Mouse (Mus musculus) limb, embryonic 13.5 days (tissue): Measurements from ENCODE around the gene Olfr372. TPM values are rescaled to one million over a fixed set of nuclear protein-coding genes. Genes with fewer than 3 reads are reported as not detected.
"Not testable (repeated sequence)": the region's sequence is repeated elsewhere in the genome, so short reads cannot be mapped to it uniquely, and the experiment has no call there.

Experiments used
- ATAC-seq: fragments of 200-750 bp; cut with Nextera tagmentation; 2 replicates; pipeline ENCODE4 v1.8.0; 2017; ENCODE audit warnings: low read depth, moderate number of reproducible peaks, moderate TSS enrichment; ENCODE audit not compliant: low FRiP score
- H3K27ac ChIP-seq: fragments of 300-500 bp; sonication (generic); 2 replicates; pipeline ENCODE4 v1.5.1; 2015; ENCODE audit warnings: inconsistent platforms, mild to moderate bottlenecking, moderate library complexity
- H3K27me3 ChIP-seq: fragments of 300-500 bp; sonication (generic); 2 replicates; pipeline ENCODE4 v1.6.1; 2015; ENCODE audit warnings: mild to moderate bottlenecking, inconsistent platforms
- H3K36me3 ChIP-seq: fragments of 300-500 bp; sonication (generic); 2 replicates; pipeline ENCODE4 v1.6.1; 2015; ENCODE audit warnings: inconsistent platforms, mild to moderate bottlenecking, moderate library complexity
- H3K4me1 ChIP-seq: fragments of 300-500 bp; sonication (generic); 2 replicates; pipeline ENCODE4 v1.6.1; 2015; ENCODE audit warnings: inconsistent platforms
- H3K4me2 ChIP-seq: fragments of 300-500 bp; sonication (generic); replicated peaks from 2 replicates; pipeline ENCODE4 v1.6.1; 2015; ENCODE audit warnings: inconsistent platforms, mild to moderate bottlenecking, moderate library complexity
- H3K4me3 ChIP-seq: fragments of 300-500 bp; sonication (generic); 2 replicates; pipeline ENCODE4 v1.5.1; 2015; ENCODE audit warnings: moderate library complexity, mild to moderate bottlenecking, inconsistent platforms
- H3K9ac ChIP-seq: fragments of 300-500 bp; sonication (generic); 2 replicates; pipeline ENCODE4 v1.6.1; 2015; ENCODE audit warnings: mild to moderate bottlenecking, inconsistent platforms
- H3K9me3 ChIP-seq: fragments of 300-500 bp; sonication (generic); 2 replicates; pipeline ENCODE4 v1.6.1; 2016; ENCODE audit warnings: inconsistent platforms
- WGBS: fragments of 180-500 bp; shearing (Covaris S2); methylation state at CpG from one replicate; pipeline ENCODE4 v1.1.7; 2015; 5-methylcytosine and 5-hydroxymethylcytosine counted together
- polyA plus RNA-seq: library from polyadenylated mRNA; unstranded; fragments of >200 nt; fragmentation: Nextera tagmentation; extraction: Ambion mirVana; gene quantifications from 2 replicates; pipeline ENCODE4 v1.2.1, GENCODE M21; 2015

Olfr372 gene
- not detected in 2 replicates for polyA plus RNA-seq

DNA sequence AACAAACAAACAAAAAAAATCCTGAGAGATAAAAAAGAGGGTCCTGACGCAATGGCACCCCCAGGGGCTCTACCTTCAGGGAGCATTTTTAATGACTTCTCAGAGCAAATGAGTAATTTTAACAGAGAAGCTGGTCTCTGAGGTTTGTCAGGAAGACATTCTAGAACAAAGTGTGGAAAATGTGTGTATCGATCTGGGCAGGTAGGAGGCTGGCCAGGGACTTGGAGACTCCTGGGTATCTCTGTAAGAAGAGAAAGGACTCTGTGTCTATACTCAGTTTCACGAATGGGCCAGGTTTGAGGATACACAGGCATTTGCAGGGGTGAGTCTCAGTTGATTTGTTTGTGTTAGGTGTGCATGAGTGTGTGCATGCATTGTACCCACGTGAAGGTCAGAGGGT, at the start of gene Olfr372:
Olfr372 (plus strand) TSS at position 301 of the 400 bp plus-strand sequence.
- ATAC-seq, H3K4me2 ChIP-seq, H3K4me3 ChIP-seq, H3K4me1 ChIP-seq, H3K36me3 ChIP-seq, H3K9ac ChIP-seq, H3K27ac ChIP-seq, H3K9me3 ChIP-seq, H3K27me3 ChIP-seq: not testable (repeated sequence)
- 73% methylated on average over 4 of the region's 4 CpGs for WGBS

DNA sequence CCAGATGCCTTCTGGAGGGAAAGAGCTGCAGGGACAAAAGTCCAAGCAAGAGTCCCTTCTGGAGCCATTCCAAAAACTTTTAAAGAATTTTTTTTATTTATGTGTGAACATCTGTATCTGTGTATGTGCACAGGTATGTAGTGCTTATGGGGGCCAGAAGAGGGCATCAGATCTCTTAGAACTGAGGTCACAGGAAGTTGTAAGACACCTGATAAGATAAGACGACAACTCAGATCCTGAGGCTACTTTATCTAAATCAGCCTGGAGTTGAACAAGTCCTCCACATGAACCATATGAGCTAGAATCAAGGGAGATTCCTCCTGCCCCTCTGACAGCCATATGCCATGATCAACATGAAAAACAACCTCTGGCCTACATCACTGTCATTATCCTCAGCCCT, 41.6 kb upstream of the Olfr372 start:
- WGBS = 88% methylated on average over 1 of the region's 1 CpGs
- Histone ChIP-seq H3K27ac (no peak overlapping the region), H3K4me2 (no peak overlapping the region), H3K27me3 (no peaks in the 10 kb centered on the region), H3K4me1 (no peaks in the 10 kb centered on the region), H3K36me3 (no peaks in the 10 kb centered on the region), H3K9me3 (no peaks in the 10 kb centered on the region), H3K9ac (no peak overlapping the region), H3K4me3 (no peak overlapping the region)
- ATAC-seq = no peak

GRCm38 (mm10) chr8:72000223-72000622, 40.8 kb upstream of the Olfr372 start:
- 61% methylated on average over 3 of the region's 3 CpGs for WGBS
- no peak for ATAC-seq
- no peaks in the 10 kb centered on the region for H3K4me1 ChIP-seq

GRCm38 (mm10) chr8:72002942-72003341, 38.1 kb upstream of the Olfr372 start:
- H3K4me2 ChIP-seq = no peak overlapping the region
- H3K27ac ChIP-seq = no peak overlapping the region
- no peaks in the 10 kb centered on the region for H3K9me3 ChIP-seq
- no peaks in the 10 kb centered on the region for H3K36me3 ChIP-seq
- H3K27me3 ChIP-seq = no peaks in the 10 kb centered on the region
- no peak for ATAC-seq
- H3K9ac ChIP-seq = no peak overlapping the region
- H3K4me3 ChIP-seq = no peak overlapping the region
- no peaks in the 10 kb centered on the region for H3K4me1 ChIP-seq

More at GRCm38 (mm10) chr8:72000223-72000622, 40.8 kb upstream of the Olfr372 start:
- no peak overlapping the region for H3K9ac ChIP-seq
- H3K9me3 ChIP-seq = no peaks in the 10 kb centered on the region
- no peaks in the 10 kb centered on the region for H3K27me3 ChIP-seq
- H3K4me2 ChIP-seq = no peak overlapping the region
- no peaks in the 10 kb centered on the region for H3K36me3 ChIP-seq
- no peak overlapping the region for H3K27ac ChIP-seq
- no peak overlapping the region for H3K4me3 ChIP-seq

GRCm38 (mm10) chr8:72005912-72006311, 35.1 kb upstream of the Olfr372 start:
- H3K9ac ChIP-seq = no peak overlapping the region
- 86% methylated on average over 3 of the region's 3 CpGs for WGBS

DNA sequence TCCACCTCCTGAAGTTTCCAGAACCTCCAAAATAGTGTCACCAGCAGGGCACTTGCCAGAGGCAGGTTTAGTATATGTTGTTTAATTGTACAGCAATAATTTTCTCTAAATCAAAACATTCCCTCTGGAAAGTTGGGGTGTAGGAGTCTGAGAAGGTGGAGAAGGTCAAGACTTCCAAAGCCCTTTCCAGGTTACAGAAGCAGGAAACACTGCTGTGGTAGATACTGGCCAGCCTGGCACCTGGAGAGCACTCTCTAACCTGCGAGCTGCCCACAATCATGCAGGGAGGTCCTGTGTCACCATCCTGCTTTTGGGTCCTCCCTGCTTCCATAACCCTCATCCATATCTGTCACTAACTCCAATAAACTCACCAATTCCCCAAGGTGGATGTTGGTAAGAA, 34.3 kb upstream of the Olfr372 start:
- Histone ChIP-seq H3K4me1 (no peaks in the 10 kb centered on the region), H3K9ac (no peak overlapping the region), H3K36me3 (no peaks in the 10 kb centered on the region), H3K27ac (no peak overlapping the region), H3K27me3 (no peaks in the 10 kb centered on the region), H3K4me2 (no peak overlapping the region), H3K4me3 (no peak overlapping the region), H3K9me3 (no peaks in the 10 kb centered on the region)
- ATAC-seq = no peak
- 82% methylated on average over 1 of the region's 1 CpGs for WGBS

More at GRCm38 (mm10) chr8:72005912-72006311, 35.1 kb upstream of the Olfr372 start:
- Histone ChIP-seq H3K4me3 (no peak overlapping the region), H3K4me1 (no peaks in the 10 kb centered on the region), H3K4me2 (no peak overlapping the region), H3K27me3 (no peaks in the 10 kb centered on the region), H3K9me3 (no peaks in the 10 kb centered on the region), H3K27ac (no peak overlapping the region), H3K36me3 (no peaks in the 10 kb centered on the region)
- no peak for ATAC-seq

- WGBS = 76% methylated on average over 3 of the region's 3 CpGs
- no peak for ATAC-seq
- Histone ChIP-seq H3K27ac (no peak overlapping the region), H3K36me3 (no peaks in the 10 kb centered on the region), H3K4me2 (no peak overlapping the region), H3K4me3 (no peak overlapping the region), H3K9ac (no peak overlapping the region), H3K4me1 (no peaks in the 10 kb centered on the region), H3K27me3 (no peaks in the 10 kb centered on the region), H3K9me3 (no peaks in the 10 kb centered on the region)
Measured at GRCm38 (mm10) chr8:72008134-72008641, 32.8 kb upstream of the Olfr372 start.

DNA sequence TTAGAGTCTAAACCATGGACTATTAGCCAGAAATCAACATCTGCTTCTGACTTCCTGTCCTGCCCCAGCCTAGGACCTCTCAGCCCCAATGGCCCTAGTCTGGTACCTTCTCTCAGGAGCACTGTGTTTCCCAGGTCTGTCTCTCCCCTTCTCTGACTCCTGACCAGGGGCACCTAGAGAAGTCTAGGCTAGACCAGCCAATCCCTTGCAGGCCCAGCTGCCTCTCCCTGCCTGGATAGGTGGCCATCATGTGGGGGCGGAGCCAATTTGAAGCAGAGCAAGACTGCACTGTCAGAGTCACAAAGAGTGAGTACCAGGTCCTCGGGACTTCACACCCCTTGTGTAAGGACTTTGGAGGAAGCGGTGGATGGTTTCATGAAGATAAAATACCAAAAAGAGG, 31.5 kb upstream of the Olfr372 start, which contains the start of gene Cyp4f18:
Cyp4f18 (minus strand) TSS at position 154 of the 400 bp plus-strand sequence.
- Histone ChIP-seq H3K9me3 (no peaks in the 10 kb centered on the region), H3K27ac (no peak within 1 kb of the TSS), H3K36me3 (no peaks in the 10 kb centered on the region), H3K27me3 (no peaks in the 10 kb centered on the region), H3K4me1 (no peaks in the 10 kb centered on the region), H3K9ac (no peak within 1 kb of the TSS), H3K4me3 (no peak within 1 kb of the TSS), H3K4me2 (no peak within 1 kb of the TSS)
- no peak for ATAC-seq
- 72% methylated on average over 3 of the region's 3 CpGs for WGBS

GRCm38 (mm10) chr8:72013506-72014228, 27.4 kb upstream of the Olfr372 start:
- not testable (repeated sequence) for H3K4me2 ChIP-seq, H3K27ac ChIP-seq, H3K4me1 ChIP-seq, ATAC-seq, H3K36me3 ChIP-seq, H3K27me3 ChIP-seq, H3K9ac ChIP-seq, H3K9me3 ChIP-seq, H3K4me3 ChIP-seq
- WGBS = 62% methylated on average over 6 of the region's 6 CpGs

- not testable (repeated sequence) for H3K27ac ChIP-seq, H3K27me3 ChIP-seq, H3K4me1 ChIP-seq, H3K9me3 ChIP-seq, H3K4me2 ChIP-seq, H3K4me3 ChIP-seq, ATAC-seq, H3K9ac ChIP-seq, H3K36me3 ChIP-seq
- 82% methylated on average over 2 of the region's 2 CpGs for WGBS
Measured at GRCm38 (mm10) chr8:72017339-72017738, 23.7 kb upstream of the Olfr372 start.

GRCm38 (mm10) chr8:72018141-72018540, 22.9 kb upstream of the Olfr372 start:
- H3K27me3 ChIP-seq = no peaks in the 10 kb centered on the region
- 74% methylated on average over 2 of the region's 2 CpGs for WGBS
- no peak overlapping the region for H3K4me2 ChIP-seq
- no peaks in the 10 kb centered on the region for H3K9me3 ChIP-seq
- H3K36me3 ChIP-seq = no peaks in the 10 kb centered on the region
- no peaks in the 10 kb centered on the region for H3K4me1 ChIP-seq
- H3K4me3 ChIP-seq = no peak overlapping the region
- H3K9ac ChIP-seq = no peak overlapping the region
- H3K27ac ChIP-seq = no peak overlapping the region
- no peak for ATAC-seq

GRCm38 (mm10) chr8:72019022-72019421, 22.0 kb upstream of the Olfr372 start:
- not testable (repeated sequence) for H3K9ac ChIP-seq, H3K4me2 ChIP-seq, H3K27me3 ChIP-seq, H3K4me3 ChIP-seq, H3K27ac ChIP-seq, H3K9me3 ChIP-seq, H3K36me3 ChIP-seq, ATAC-seq, H3K4me1 ChIP-seq
- WGBS = 93% methylated on average over 1 of the region's 1 CpGs

GRCm38 (mm10) chr8:72019816-72020215, 21.2 kb upstream of the Olfr372 start:
- no peak overlapping the region for H3K9ac ChIP-seq
- H3K4me1 ChIP-seq = no peaks in the 10 kb centered on the region
- H3K36me3 ChIP-seq = no peaks in the 10 kb centered on the region
- 73% methylated on average over 2 of the region's 2 CpGs for WGBS
- H3K27ac ChIP-seq = no peak overlapping the region
- H3K4me2 ChIP-seq = no peak overlapping the region
- H3K27me3 ChIP-seq = no peaks in the 10 kb centered on the region
- no peak for ATAC-seq
- no peak overlapping the region for H3K4me3 ChIP-seq
- H3K9me3 ChIP-seq = no peaks in the 10 kb centered on the region
